Mouse (Mus musculus) midbrain, embryonic 12.5 days (tissue): ENCODE measurements at regions not wholly inside any gene's neighbourhood (a gene's known extent, or its start where the extent isn't known, plus 50 kb on each side); places are given as distances from the start of the nearest gene placed in this dataset.

Source experiments
- ATAC-seq: fragments of 200-750 bp; cut with Nextera tagmentation; 2 replicates; pipeline ENCODE4 v1.8.0; 2017; ENCODE audit warnings: low read depth, moderate TSS enrichment, moderate library complexity; ENCODE audit not compliant: low FRiP score
- H3K27ac ChIP-seq: fragments of 300-500 bp; sonication (generic); replicated peaks from 2 replicates; pipeline ENCODE4 v1.5.1; 2016; ENCODE audit warnings: mild to moderate bottlenecking
- H3K27me3 ChIP-seq: fragments of 300-500 bp; sonication (generic); 2 replicates; pipeline ENCODE4 v1.6.1; 2016; ENCODE audit warnings: mild to moderate bottlenecking
- H3K36me3 ChIP-seq: fragments of 300-500 bp; sonication (generic); 2 replicates; pipeline ENCODE4 v1.6.1; 2016
- H3K4me1 ChIP-seq: fragments of 300-500 bp; sonication (generic); 2 replicates; pipeline ENCODE4 v1.6.1; 2016
- H3K4me2 ChIP-seq: fragments of 300-500 bp; sonication (generic); replicated peaks from 2 replicates; pipeline ENCODE4 v1.6.1; 2016; ENCODE audit warnings: mild to moderate bottlenecking, moderate library complexity
- H3K4me3 ChIP-seq: fragments of 300-500 bp; sonication (generic); 2 replicates; pipeline ENCODE4 v1.5.1; 2016; ENCODE audit warnings: mild to moderate bottlenecking
- H3K9ac ChIP-seq: fragments of 300-500 bp; sonication (generic); replicated peaks from 2 replicates; pipeline ENCODE4 v1.6.1; 2016; ENCODE audit warnings: mild to moderate bottlenecking, moderate library complexity
- H3K9me3 ChIP-seq: fragments of 300-500 bp; sonication (generic); 2 replicates; pipeline ENCODE4 v1.6.1; 2016; ENCODE audit warnings: mild to moderate bottlenecking
- WGBS: fragments of 180-500 bp; shearing (Covaris S2); methylation state at CpG from one replicate; pipeline ENCODE4 v1.1.7; 2016; 5-methylcytosine and 5-hydroxymethylcytosine counted together

GRCm38 (mm10) chr1:22902992-22903391, 97.2 kb upstream of the Rims1 start:
- 95% methylated on average over 2 of the region's 2 CpGs for WGBS

GRCm38 (mm10) chr1:22901018-22901625, 95.3 kb upstream of the Rims1 start:
- no peak overlapping the region for H3K4me3 ChIP-seq
- no peak for ATAC-seq
- H3K27ac ChIP-seq = no peak overlapping the region
- no peaks in the 10 kb centered on the region for H3K36me3 ChIP-seq
- H3K4me2 ChIP-seq = no peak overlapping the region
- no peaks in the 10 kb centered on the region for H3K4me1 ChIP-seq
- no peaks in the 10 kb centered on the region for H3K27me3 ChIP-seq
- H3K9ac ChIP-seq = no peak overlapping the region
- H3K9me3 ChIP-seq = no peaks in the 10 kb centered on the region
- 81% methylated on average over 5 of the region's 5 CpGs for WGBS

More at GRCm38 (mm10) chr1:22902992-22903391, 97.2 kb upstream of the Rims1 start:
- H3K36me3 ChIP-seq = no peaks in the 10 kb centered on the region
- H3K4me3 ChIP-seq = no peak overlapping the region
- H3K27me3 ChIP-seq = no peaks in the 10 kb centered on the region
- ATAC-seq = no peak
- H3K9me3 ChIP-seq = no peaks in the 10 kb centered on the region
- H3K9ac ChIP-seq = no peak overlapping the region
- no peak overlapping the region for H3K4me2 ChIP-seq
- no peaks in the 10 kb centered on the region for H3K4me1 ChIP-seq
- no peak overlapping the region for H3K27ac ChIP-seq

- Histone ChIP-seq H3K27ac (no peak overlapping the region), H3K27me3 (no peaks in the 10 kb centered on the region), H3K4me1 (no peaks in the 10 kb centered on the region), H3K4me2 (no peak overlapping the region), H3K9ac (no peak overlapping the region), H3K9me3 (no peaks in the 10 kb centered on the region), H3K4me3 (no peak overlapping the region), H3K36me3 (no peaks in the 10 kb centered on the region)
- 89% methylated on average over 3 of the region's 3 CpGs for WGBS
- ATAC-seq = no peak
Measured at GRCm38 (mm10) chr1:22895099-22895498, 89.3 kb upstream of the Rims1 start.

GRCm38 (mm10) chr1:22862985-22863384, 57.2 kb upstream of the Rims1 start:
- no peak overlapping the region for H3K27ac ChIP-seq
- 84% methylated on average over 3 of the region's 3 CpGs for WGBS
- H3K36me3 ChIP-seq = no peaks in the 10 kb centered on the region
- ATAC-seq = no peak
- H3K4me2 ChIP-seq = no peak overlapping the region
- no peaks in the 10 kb centered on the region for H3K27me3 ChIP-seq
- no peak overlapping the region for H3K4me3 ChIP-seq
- H3K9me3 ChIP-seq = no peaks in the 10 kb centered on the region
- H3K9ac ChIP-seq = no peak overlapping the region
- no peaks in the 10 kb centered on the region for H3K4me1 ChIP-seq
